Mouse (Mus musculus) C2C12 (cell line): Measurements from ENCODE around the gene Igf2bp1.

ENCODE experiments used
- CEBPB ChIP-seq: IDR thresholded peaks from one replicate; pipeline ENCODE4 v1.6.1; 2011; ENCODE audit warnings: low read depth, mild to moderate bottlenecking, control low read depth, moderate library complexity
- CTCF ChIP-seq: IDR thresholded peaks from one replicate; pipeline ENCODE4 v1.5.1; 2011; ENCODE audit not compliant: control insufficient read depth, insufficient read depth, insufficient read length
- FOSL1 ChIP-seq: IDR thresholded peaks from one replicate; pipeline ENCODE4 v1.8.0; 2011; ENCODE audit warnings: mild to moderate bottlenecking, low read length; ENCODE audit not compliant: poor library complexity, insufficient read depth, severe bottlenecking
- MAX ChIP-seq: IDR thresholded peaks from one replicate; pipeline ENCODE4 v1.6.1; 2011; ENCODE audit warnings: mild to moderate bottlenecking, control low read depth
- MYOD1 ChIP-seq: IDR thresholded peaks from one replicate; pipeline ENCODE4 v1.6.1; 2011; ENCODE audit warnings: low read depth; ENCODE audit not compliant: control insufficient read depth, insufficient read length
- MYOG ChIP-seq: IDR thresholded peaks from one replicate; pipeline ENCODE4 v1.6.1; 2011; ENCODE audit not compliant: control insufficient read depth, insufficient read length; ENCODE audit errors: extremely low read depth
- USF1 ChIP-seq: IDR thresholded peaks from one replicate; pipeline ENCODE4 v1.6.1; 2011; ENCODE audit warnings: low read depth, mild to moderate bottlenecking, control low read depth, moderate library complexity

DNA sequence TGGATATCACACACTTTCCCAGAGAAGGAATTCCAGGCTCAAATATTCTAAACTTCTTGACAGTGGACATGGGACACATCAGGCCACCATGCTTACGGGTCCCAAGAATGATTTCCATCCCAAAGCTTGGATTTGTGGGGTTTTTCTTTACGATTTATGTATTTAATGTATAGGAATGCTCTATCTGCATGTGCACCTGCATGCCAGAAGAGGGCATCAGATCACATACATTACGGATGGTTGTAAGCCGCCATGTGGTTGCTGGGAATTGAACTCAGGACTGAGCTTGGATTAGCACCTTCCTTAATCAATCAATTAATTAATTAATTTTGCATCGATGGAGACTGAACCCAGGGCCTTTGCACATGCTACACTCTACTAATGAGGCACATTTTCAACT lies 30.0 kb downstream of the Igf2bp1 start:
- TF ChIP-seq MYOG (no peak), CTCF (no peak), USF1 (no peak), CEBPB (no peak), MYOD1 (no peak), FOSL1 (no peak), MAX (no peak)
